Mouse (Mus musculus) skeletal muscle tissue, adult 2 months (tissue): ENCODE results near the gene Perm1.
A peak's percentile ranks its signal among the peaks of the same experiment; 100 is the strongest.

ENCODE experiments used
- DNase-seq: peaks from one replicate; pipeline ENCODE4 v3.0.0-alpha.2; 2012; ENCODE audit warnings: low read depth, low spot score

The Perm1 gene

GRCm38 (mm10) chr4:156200623-156201475 is 14.8 kb upstream of the Perm1 start, which contains the start of gene Isg15:
Gene Isg15 (minus strand): TSS chr4:156200818.
- peak; percentile 33 for DNase-seq

- DNase-seq, result peak; percentile 27
These were observed 13.2 kb upstream of the Perm1 start for GRCm38 (mm10) chr4:156202462-156202893.

- peak; percentile 82 for DNase-seq
These were observed 12.7 kb upstream of the Perm1 start, which contains the start of gene AW011738 for GRCm38 (mm10) chr4:156203001-156203412. Gene AW011738 (plus strand): TSS chr4:156203304.

- peak; percentile 25 for DNase-seq
These were observed 12.1 kb upstream of the Perm1 start for GRCm38 (mm10) chr4:156203413-156204131.

- DNase-seq, result no peak
These were observed 6.8 kb upstream of the Perm1 start for GRCm38 (mm10) chr4:156208872-156209271.

- DNase-seq, result no peak
These were observed 5.6 kb upstream of the Perm1 start for GRCm38 (mm10) chr4:156209963-156210635.

- DNase-seq, result no peak
These were observed 2.5 kb upstream of the Perm1 start for GRCm38 (mm10) chr4:156213134-156213533.

GRCm38 (mm10) chr4:156216196-156216595 is 528 bp downstream of the Perm1 start:
- DNase-seq, result peak; percentile 66

GRCm38 (mm10) chr4:156217022-156217669 is 1.5 kb downstream of the Perm1 start:
- peak; percentile 69 for DNase-seq

GRCm38 (mm10) chr4:156217838-156218237 is 2.2 kb downstream of the Perm1 start:
- no peak for DNase-seq

GRCm38 (mm10) chr4:156219936-156220335 is 4.3 kb downstream of the Perm1 start:
- DNase-seq, result peak; percentile 44

GRCm38 (mm10) chr4:156224276-156224675 is 8.6 kb downstream of the Perm1 start:
- no peak for DNase-seq

- no peak for DNase-seq
These were observed 12.2 kb downstream of the Perm1 start for GRCm38 (mm10) chr4:156227752-156228392.

- no peak for DNase-seq
These were observed 12.8 kb downstream of the Perm1 start for GRCm38 (mm10) chr4:156228393-156229024.

- no peak for DNase-seq
These were observed 18.4 kb downstream of the Perm1 start for GRCm38 (mm10) chr4:156234021-156234501.

- DNase-seq, result no peak
These were observed 19.1 kb downstream of the Perm1 start, which contains the start of gene Plekhn1 for GRCm38 (mm10) chr4:156234701-156235213. Gene Plekhn1 (minus strand): TSS chr4:156234857.

- no peak for DNase-seq
These were observed 19.7 kb downstream of the Perm1 start for GRCm38 (mm10) chr4:156235360-156235770.

- DNase-seq, result peak; percentile 78
These were observed 20.3 kb downstream of the Perm1 start, which contains the start of gene Noc2l for GRCm38 (mm10) chr4:156235808-156236533. Gene Noc2l (plus strand): TSS chr4:156236010.
